Mouse (Mus musculus): ENCODE measurements around the gene Kcnk18. TPM values are rescaled to one million over a fixed set of nuclear protein-coding genes. Genes with fewer than 3 reads are reported as not detected.

The Kcnk18 gene
- polyA plus RNA-seq (2014; fragmentation: Illumina TruSeq; extraction: RNeasy Lipid Tissue Mini Kit (QIAGEN cat#74804); ENCODE audit: low read depth, low replicate concordance): not detected

GRCm38 (mm10) chr19:59218991-59219390 is at the start of gene Kcnk18:
Kcnk18 (plus strand) TSS chr19:59219214.

GRCm38 (mm10) chr19:59169936-59170765 is 48.9 kb upstream of the Kcnk18 start, which contains the start of gene Vax1:
Vax1 (minus strand) TSS chr19:59170056.

GRCm38 (mm10) chr19:59260718-59261442 is 41.9 kb downstream of the Kcnk18 start, which contains the start of gene Slc18a2:
Slc18a2 (plus strand) TSS chr19:59260896.

Other genes starting within 250 kb of the Kcnk18 start
- gene Shtn1, start 143.1 kb upstream of the Kcnk18 start, polyA plus RNA-seq (2014; fragmentation: Illumina TruSeq; extraction: RNeasy Lipid Tissue Mini Kit (QIAGEN cat#74804); ENCODE audit: low read depth, low replicate concordance): 20.0 TPM
- not detected for gene Vax1, start 49.2 kb upstream of the Kcnk18 start, polyA plus RNA-seq (2014; fragmentation: Illumina TruSeq; extraction: RNeasy Lipid Tissue Mini Kit (QIAGEN cat#74804); ENCODE audit: low read depth, low replicate concordance)
- gene Slc18a2, start 41.7 kb downstream of the Kcnk18 start, polyA plus RNA-seq (2014; fragmentation: Illumina TruSeq; extraction: RNeasy Lipid Tissue Mini Kit (QIAGEN cat#74804); ENCODE audit: low read depth, low replicate concordance): 0.21 TPM
- gene Rps12-ps3, start 103.1 kb downstream of the Kcnk18 start, polyA plus RNA-seq (2014; fragmentation: Illumina TruSeq; extraction: RNeasy Lipid Tissue Mini Kit (QIAGEN cat#74804); ENCODE audit: low read depth, low replicate concordance): 0.62 TPM
- 209 TPM for gene Pdzd8, start 126.6 kb downstream of the Kcnk18 start, polyA plus RNA-seq (2014; fragmentation: Illumina TruSeq; extraction: RNeasy Lipid Tissue Mini Kit (QIAGEN cat#74804); ENCODE audit: low read depth, low replicate concordance)
- gene Emx2, start 239.2 kb downstream of the Kcnk18 start, polyA plus RNA-seq (2014; fragmentation: Illumina TruSeq; extraction: RNeasy Lipid Tissue Mini Kit (QIAGEN cat#74804); ENCODE audit: low read depth, low replicate concordance): 33.9 TPM